Mouse (Mus musculus): ENCODE results near the gene Dnajc3.

Gene Dnajc3

GRCm38 (mm10) chr14:118984161-118984560 lies 46.4 kb downstream of the Dnajc3 start:
- DNase-seq = no peak

GRCm38 (mm10) chr14:118986653-118987522 lies 49.1 kb downstream of the Dnajc3 start:
- DNase-seq = peak; percentile 71

DNA sequence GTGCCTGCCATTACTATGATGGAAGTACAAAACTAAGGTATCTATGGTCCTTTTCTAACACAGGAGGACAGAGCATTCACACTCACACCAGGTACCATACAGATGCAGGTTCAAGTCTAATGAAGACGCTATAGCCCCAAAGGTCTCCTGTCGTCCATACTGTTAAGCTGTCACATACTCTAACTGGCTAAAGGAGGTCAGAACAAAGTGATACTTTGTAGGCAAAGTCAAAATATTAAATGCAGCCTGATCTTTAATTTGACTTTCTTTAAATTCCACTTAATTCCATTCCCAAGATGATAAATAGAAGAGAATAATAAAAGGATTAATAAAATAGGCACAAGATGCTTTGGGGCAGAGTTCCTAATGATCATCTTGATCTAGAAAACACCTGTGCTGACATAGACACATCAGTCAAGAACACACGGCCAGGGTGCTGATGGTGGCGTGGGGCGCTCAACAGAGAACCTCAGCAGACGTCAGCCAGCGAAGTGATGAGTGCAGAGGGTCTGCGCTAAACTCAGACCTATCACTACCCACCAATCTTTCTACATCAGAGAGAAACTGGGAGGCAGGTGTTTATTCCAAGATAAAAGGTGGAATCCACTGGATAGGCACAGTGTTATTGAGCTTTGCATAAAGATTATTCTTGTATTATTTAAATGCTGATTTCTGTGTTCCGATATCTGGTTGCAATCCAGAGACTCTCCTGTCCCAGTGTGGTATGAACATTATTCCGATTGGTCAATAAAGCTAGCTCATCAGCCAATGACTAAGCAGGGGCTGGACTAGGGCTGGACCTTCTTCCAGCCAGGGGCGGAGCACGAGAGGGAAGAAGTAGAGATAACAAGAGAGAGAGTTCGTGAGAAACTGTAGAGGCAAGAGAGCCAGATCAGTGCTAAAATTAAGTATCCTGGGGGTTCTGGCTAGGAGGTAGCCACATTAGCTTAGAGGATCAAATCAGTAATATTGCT lies 50.0 kb downstream of the Dnajc3 start:
- DNase-seq = no peak

- no peak for DNase-seq
Observed at GRCm38 (mm10) chr14:118995226-118995925, 57.6 kb downstream of the Dnajc3 start.

DNA sequence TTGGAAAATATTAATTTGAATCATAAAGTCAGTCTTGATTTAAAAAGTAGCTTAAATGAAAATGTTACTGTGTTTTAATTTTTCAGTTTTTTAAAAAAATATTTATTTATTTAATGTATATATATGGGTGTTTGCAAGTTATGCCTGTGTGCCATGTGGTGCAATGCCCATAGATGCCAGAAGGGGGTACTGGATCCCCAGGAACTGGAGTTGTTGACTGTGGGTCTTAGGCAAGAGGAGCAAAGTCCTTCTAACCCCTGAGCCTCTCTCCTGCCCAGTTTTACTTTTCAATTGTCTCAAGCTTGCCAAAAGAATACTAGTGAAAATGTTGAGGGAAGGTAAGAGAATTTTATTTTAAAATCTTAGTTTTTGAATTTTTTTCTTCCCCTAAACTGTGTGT lies 65.5 kb downstream of the Dnajc3 start:
- no peak for DNase-seq

- DNase-seq = no peak
Observed at GRCm38 (mm10) chr14:119005834-119006233, 68.1 kb downstream of the Dnajc3 start.

DNA sequence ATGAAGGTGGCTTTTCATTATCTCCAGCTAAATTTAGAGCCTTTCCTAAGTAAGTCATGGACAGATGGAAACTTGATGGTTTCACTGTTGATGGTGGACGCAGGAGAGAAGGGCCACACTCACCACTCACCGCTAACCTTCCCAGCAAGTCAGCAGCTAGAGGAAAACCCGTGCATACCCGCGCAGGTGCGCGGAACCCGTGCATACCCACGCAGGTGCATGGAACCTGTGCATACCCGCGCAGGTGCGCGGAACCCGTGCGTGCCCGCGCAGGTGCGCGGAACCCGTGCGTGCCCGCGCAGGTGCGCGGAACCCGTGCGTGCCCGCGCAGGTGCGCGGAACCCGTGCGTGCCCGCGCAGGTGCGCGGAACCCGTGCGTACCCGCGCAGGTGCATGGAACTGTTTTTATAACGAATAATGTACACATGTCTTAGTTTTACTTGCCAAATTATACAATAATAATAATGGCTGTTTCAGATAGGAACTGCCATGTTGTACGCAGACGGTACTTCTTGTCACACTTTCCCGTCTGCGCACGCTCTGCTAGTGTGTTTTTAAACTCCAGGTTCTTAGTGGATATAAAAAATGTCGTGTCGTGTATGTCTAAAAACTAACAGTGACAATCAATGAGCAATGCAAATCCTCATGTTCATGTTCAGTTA lies 68.8 kb downstream of the Dnajc3 start:
- DNase-seq = peak; percentile 43

DNA sequence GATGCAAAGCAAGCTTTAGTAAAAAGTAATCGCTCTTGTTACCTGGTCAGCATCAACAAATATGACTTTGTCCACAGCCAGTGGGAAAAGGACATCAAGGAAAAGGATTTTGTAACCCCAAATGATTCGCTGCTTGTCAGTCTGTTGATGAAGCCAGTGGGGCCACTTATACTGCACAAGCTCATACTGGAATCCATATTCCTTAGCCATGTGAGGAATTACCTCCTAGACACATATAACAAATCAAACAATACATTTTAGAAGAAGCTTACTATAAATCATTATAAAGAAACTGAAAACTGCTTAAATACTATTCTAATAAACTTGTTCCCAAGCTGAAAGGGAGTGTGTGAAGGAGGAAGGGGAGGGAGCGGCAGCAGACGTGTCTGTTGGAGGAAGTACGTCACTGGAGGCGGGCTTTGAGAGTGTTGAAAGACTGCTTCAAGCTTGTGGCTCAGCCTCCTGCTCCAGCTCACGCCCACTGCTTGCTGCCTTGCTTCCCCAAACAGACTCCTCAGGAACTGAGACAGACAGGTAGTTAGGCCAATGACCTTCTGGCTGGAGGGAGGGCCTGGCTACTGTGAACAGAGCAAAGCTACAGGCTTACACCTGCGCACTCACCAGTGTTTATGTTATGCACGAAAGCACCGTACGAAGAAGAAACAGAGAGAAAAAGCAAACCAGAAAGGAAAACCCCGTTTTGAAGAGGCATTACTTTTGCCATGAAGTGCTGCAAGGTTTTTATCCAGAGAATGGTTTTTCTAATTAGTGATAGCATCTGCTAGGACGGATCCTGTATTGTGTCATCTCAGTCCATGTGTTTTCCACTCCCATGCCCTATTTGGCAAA lies 69.6 kb downstream of the Dnajc3 start:
- peak; percentile 98 for DNase-seq

GRCm38 (mm10) chr14:119008031-119008590 lies 70.3 kb downstream of the Dnajc3 start:
- no peak for DNase-seq

GRCm38 (mm10) chr14:119009531-119009930 lies 71.8 kb downstream of the Dnajc3 start:
- DNase-seq = no peak

DNA sequence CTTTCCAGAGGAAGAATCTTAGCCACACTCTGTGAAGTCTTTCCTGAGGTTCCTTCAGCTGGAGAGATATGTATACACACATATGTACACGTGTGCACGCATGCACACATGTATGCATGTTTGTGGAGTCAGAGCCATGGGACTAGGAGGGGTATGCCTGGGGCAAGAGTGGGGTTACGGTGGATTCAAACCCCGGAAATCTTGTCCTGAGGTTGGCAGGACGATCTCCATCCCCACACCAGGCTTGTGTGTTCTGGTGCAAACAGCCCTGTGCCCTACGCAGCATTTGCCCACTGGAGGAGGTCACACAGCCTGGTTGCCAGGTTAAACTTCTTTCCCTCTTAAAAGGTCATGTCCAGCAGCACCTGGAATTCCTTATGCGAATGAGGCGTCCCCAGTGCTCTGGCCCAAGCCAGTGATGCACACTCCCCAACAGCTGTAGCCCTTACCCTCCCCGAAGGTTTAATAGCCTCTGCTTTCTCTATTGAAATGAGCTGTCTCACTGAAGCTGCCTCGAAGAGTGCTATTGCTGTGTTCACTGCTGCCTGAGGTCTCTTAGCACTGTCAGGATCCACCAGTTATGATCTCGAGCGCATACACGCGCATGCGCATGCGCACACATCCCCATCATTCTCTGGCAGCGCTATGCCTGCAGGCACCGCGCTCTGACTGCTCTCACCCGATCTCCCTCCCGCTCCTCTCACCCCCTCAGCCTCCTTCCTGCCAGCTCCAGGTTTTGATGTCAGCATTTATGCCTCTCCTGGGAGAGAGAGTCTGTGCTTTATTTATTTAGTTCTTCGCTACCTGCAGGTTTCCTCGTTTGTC lies 75.0 kb downstream of the Dnajc3 start:
- peak; percentile 66 for DNase-seq

DNA sequence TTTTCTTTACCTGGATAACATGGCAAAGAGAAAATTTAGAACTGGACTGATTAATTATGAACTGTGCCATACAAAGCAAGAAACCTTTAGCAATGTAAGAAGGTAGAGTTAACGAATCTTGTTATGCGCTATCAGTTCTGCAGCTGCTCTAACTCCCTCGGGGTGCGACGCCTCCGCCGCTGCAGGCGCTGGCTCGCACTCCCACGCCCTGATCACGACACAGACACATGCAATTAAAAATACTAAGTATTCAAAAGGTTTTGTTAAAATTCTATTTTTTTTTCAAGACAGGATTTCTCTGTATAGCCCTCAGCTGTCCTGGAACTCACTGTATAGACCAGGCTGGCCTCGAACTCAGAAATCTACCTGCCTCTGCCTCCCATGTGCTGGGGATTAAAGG lies 75.8 kb downstream of the Dnajc3 start:
- no peak for DNase-seq

- DNase-seq = no peak
Observed at GRCm38 (mm10) chr14:119025889-119026288, 88.1 kb downstream of the Dnajc3 start.

- DNase-seq = peak; percentile 36
Observed at GRCm38 (mm10) chr14:119027130-119027529, 89.4 kb downstream of the Dnajc3 start.

- DNase-seq = no peak
Observed at GRCm38 (mm10) chr14:119027675-119028253, 90.0 kb downstream of the Dnajc3 start.
